Mouse (Mus musculus): ENCODE data around the gene Flg2.

The Flg2 gene

DNA sequence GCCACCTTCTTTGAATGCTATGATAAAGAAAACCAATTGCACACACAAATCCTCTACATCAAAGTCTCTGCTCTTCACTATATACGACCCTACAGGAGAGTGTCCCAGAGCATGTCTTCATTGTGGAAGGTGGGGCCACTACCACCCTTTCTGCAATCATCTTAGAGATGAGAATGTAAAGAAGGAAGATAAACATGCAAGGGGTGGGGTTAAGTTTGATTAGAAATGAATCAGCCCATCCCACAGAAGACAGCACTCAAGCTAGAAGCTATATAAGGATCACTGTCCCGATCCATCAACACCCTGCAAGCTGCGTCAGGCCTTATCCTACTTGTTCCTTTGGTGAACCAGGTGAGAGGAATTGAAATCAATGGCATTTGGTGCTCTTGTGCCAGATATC, at the start of gene Flg2:
Gene Flg2, plus strand, starts transcription at position 301 of the 400 bp plus-strand sequence.
- DNase-seq (ENCODE audit: low spot score) = no peak

DNA sequence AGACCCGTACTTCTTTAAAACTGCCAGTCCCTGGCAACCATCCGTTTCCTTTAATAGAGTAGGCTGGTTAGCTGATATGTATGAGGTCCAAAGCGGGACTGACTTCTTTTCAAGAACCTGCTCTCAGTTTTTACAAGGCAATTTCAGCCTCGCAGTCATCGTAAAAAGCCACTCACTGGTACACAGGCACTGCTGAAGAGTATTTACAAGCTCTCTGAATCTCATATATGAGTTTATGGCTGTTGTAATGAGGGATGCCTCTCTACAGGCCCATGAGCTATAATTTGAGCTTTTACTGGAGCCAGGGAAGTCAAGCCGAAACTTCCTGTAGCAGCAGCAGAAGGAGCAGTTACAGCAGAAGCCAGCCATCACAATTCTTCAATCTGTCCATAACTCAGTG, 34.6 kb upstream of the Flg2 start:
- no peak for DNase-seq (ENCODE audit: low spot score)

- DNase-seq (ENCODE audit: low spot score) = no peak
These were observed 34.0 kb upstream of the Flg2 start for GRCm38 (mm10) chr3:93162996-93163592.

GRCm38 (mm10) chr3:93180856-93181255, 16.2 kb upstream of the Flg2 start:
- DNase-seq (ENCODE audit: low spot score) = no peak

- DNase-seq (ENCODE audit: low spot score) = no peak
These were observed 4.9 kb downstream of the Flg2 start for GRCm38 (mm10) chr3:93201955-93202354.

- no peak for DNase-seq (ENCODE audit: low spot score)
These were observed 5.4 kb downstream of the Flg2 start for GRCm38 (mm10) chr3:93202499-93202898.
